Mouse (Mus musculus): ENCODE data around the gene Ranbp10. TPM values are rescaled to one million over a fixed set of nuclear protein-coding genes. Genes with fewer than 3 reads are reported as not detected.

Gene Ranbp10
- polyA plus RNA-seq, 1 experiment, result 15.6 TPM

GRCm38 (mm10) chr8:105770609-105771008 is 56.5 kb downstream of the Ranbp10 start:
- no peak overlapping the region for H3ac ChIP-seq (ENCODE audit: control insufficient read depth, insufficient read length)
- H3K4me2 ChIP-seq (ENCODE audit: low read depth), result no peak overlapping the region
- no peaks in the 10 kb centered on the region for H3K79me2 ChIP-seq (ENCODE audit: control insufficient read depth, insufficient read depth)
- no peak overlapping the region for H3K4me3 ChIP-seq
- no peak for TF ChIP-seq SRF (IDR thresholded peaks at IDR 0.05; ENCODE audit: control insufficient read depth, insufficient read length, low read depth)
- TF ChIP-seq POLR2A (IDR thresholded peaks at IDR 0.05; ENCODE audit: insufficient read length, low read depth), result no peak
- no peak for TF ChIP-seq POLR2AphosphoS2 (IDR thresholded peaks at IDR 0.05; ENCODE audit: insufficient read length, low read depth)
- no peak for TF ChIP-seq MAX (IDR thresholded peaks at IDR 0.05; ENCODE audit: low read depth)
- no peak for TF ChIP-seq TCF12 (IDR thresholded peaks at IDR 0.05; ENCODE audit: insufficient read depth, poor library complexity, severe bottlenecking)
- no peaks in the 10 kb centered on the region for H3K27me3 ChIP-seq (ENCODE audit: control insufficient read depth, insufficient read depth, insufficient read length)
- peaks cover 20% of the 10 kb centered on the region for H3K36me3 ChIP-seq (ENCODE audit: control insufficient read depth, insufficient read depth)

GRCm38 (mm10) chr8:105768485-105769257 is 58.5 kb downstream of the Ranbp10 start:
- Histone ChIP-seq H3K27me3 (ENCODE audit: control insufficient read depth, insufficient read depth, insufficient read length) (no peaks in the 10 kb centered on the region), H3ac (ENCODE audit: control insufficient read depth, insufficient read length) (no peak overlapping the region), H3K4me2 (ENCODE audit: low read depth) (no peak overlapping the region), H3K36me3 (ENCODE audit: control insufficient read depth, insufficient read depth) (peaks cover 11% of the 10 kb centered on the region), H3K79me2 (ENCODE audit: control insufficient read depth, insufficient read depth) (no peaks in the 10 kb centered on the region), H3K4me3 (no peak overlapping the region)
- TF ChIP-seq POLR2AphosphoS2 (IDR thresholded peaks at IDR 0.05; ENCODE audit: insufficient read length, low read depth) (no peak), POLR2A (IDR thresholded peaks at IDR 0.05; ENCODE audit: insufficient read length, low read depth) (no peak), SRF (IDR thresholded peaks at IDR 0.05; ENCODE audit: control insufficient read depth, insufficient read length, low read depth) (no peak), MYOG (IDR thresholded peaks at IDR 0.05; ENCODE audit: control insufficient read depth in 1 of 3, insufficient read depth in 1 of 3, insufficient read length in 2 of 3, low read depth in 2 of 3) (no peak), TCF3 (IDR thresholded peaks at IDR 0.05; ENCODE audit: insufficient read length, low read depth) (no peak), MAX (IDR thresholded peaks at IDR 0.05; ENCODE audit: low read depth) (no peak), TCF12 (IDR thresholded peaks at IDR 0.05; ENCODE audit: insufficient read depth, poor library complexity, severe bottlenecking) (no peak), E2F4 (IDR thresholded peaks at IDR 0.05; ENCODE audit: insufficient read depth) (no peak), USF1 (IDR thresholded peaks at IDR 0.05; ENCODE audit: low read depth) (no peak), CEBPB (IDR thresholded peaks at IDR 0.05; ENCODE audit: insufficient read depth, poor library complexity, severe bottlenecking) (no peak), MYOD1 (IDR thresholded peaks at IDR 0.05; ENCODE audit: control insufficient read depth in 1 of 3, insufficient read length in 2 of 3, low read depth in 2 of 3) (no peak), REST (IDR thresholded peaks at IDR 0.05; ENCODE audit: insufficient read depth, insufficient read length) (no peak)

DNA sequence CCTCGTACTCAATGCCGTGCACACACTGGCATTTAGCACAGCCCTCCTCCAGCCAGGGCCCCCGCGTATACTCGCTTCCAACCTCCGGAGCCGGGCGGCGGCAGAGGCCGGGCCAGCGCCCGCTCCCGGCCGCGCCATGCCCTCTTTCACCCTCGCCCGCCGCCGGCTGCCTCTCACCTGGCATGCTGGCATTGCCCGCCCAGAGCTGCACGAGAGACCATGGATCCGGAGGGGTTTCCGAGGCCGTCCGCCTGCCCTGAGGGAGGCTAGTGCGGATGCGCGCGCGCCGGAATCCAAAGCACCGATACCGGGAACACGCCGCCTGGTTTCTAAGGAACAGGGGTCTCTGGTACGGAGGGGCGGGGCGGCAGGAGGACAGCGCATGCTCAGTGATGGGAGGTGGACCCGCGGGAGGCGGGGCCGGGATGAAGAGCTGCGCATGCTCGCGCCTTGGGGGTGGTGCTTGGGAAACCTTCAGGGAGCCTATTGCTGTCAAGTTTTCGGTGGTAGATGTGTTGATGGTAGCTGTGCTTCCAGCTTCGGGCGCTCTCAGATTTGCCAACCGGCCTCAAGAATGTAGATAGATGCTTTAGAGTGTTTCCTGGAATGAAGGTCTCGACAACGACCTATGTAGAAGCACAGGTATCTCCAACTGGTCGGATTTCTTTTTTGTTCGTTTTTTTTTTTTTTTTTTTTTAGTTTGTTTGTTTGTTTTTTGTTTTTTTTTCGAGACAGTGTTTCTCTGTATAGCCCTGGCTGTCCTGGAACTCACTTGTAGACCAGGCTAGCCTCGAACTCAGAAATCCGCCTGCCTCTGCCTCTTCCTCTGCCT is 68.7 kb downstream of the Ranbp10 start, which contains the start of gene Gfod2:
Gene Gfod2, minus strand, starts transcription at position 388 of the 832 bp plus-strand sequence.
- peak within 1 kb of the TSS; percentile 47 for H3K4me3 ChIP-seq
- H3K4me2 ChIP-seq (ENCODE audit: low read depth), result peak within 1 kb of the TSS; percentile 94
- H3K27me3 ChIP-seq (ENCODE audit: control insufficient read depth, insufficient read depth, insufficient read length), result no peaks in the 10 kb centered on the region
- no peaks in the 10 kb centered on the region for H3K36me3 ChIP-seq (ENCODE audit: control insufficient read depth, insufficient read depth)
- peaks cover 4% of the 10 kb centered on the region for H3K79me2 ChIP-seq (ENCODE audit: control insufficient read depth, insufficient read depth)
- peak within 1 kb of the TSS; percentile 10 for H3ac ChIP-seq (ENCODE audit: control insufficient read depth, insufficient read length)
- TF ChIP-seq SRF (IDR thresholded peaks at IDR 0.05; ENCODE audit: control insufficient read depth, insufficient read length, low read depth), result no peak
- peak in 1 of 3 experiments; percentile 7 for TF ChIP-seq MYOD1 (IDR thresholded peaks at IDR 0.05; ENCODE audit: control insufficient read depth in 1 of 3, insufficient read length in 2 of 3, low read depth in 2 of 3)
- no peak for TF ChIP-seq REST (IDR thresholded peaks at IDR 0.05; ENCODE audit: insufficient read depth, insufficient read length)
- TF ChIP-seq POLR2A (IDR thresholded peaks at IDR 0.05; ENCODE audit: insufficient read length, low read depth), result peak; percentile 65
- TF ChIP-seq MAX (IDR thresholded peaks at IDR 0.05; ENCODE audit: low read depth), result no peak

DNA sequence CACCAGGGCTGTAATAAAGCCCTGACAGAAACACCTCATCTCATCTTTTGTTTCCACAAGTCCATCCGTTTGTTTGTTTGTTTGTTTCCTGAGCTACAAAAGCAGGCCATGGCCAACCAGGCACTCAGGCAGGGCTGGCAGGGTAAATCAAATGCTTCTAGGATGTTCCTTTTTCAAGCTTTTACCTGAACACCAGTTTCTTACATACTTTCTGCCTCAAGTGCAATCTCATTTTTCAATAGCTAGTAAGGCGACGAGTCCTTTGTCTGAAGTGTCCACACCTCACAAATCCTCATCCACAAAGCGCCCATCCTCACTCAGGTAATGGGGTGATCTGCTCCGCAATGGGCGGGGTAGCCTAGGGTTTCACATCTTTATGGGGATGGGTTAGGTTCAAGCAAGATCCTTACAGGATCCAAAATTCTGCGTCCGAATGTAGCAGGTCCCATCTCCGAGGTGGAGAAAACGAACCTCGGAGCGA is 69.3 kb downstream of the Ranbp10 start:
- Histone ChIP-seq H3K4me3 (peak overlapping the region; percentile 47), H3K27me3 (ENCODE audit: control insufficient read depth, insufficient read depth, insufficient read length) (no peaks in the 10 kb centered on the region), H3K79me2 (ENCODE audit: control insufficient read depth, insufficient read depth) (peaks cover 4% of the 10 kb centered on the region), H3K36me3 (ENCODE audit: control insufficient read depth, insufficient read depth) (no peaks in the 10 kb centered on the region), H3K4me2 (ENCODE audit: low read depth) (peak overlapping the region; percentile 94), H3ac (ENCODE audit: control insufficient read depth, insufficient read length) (peak overlapping the region; percentile 10)
- no peak for TF ChIP-seq USF1 (IDR thresholded peaks at IDR 0.05; ENCODE audit: low read depth)
- TF ChIP-seq E2F4 (IDR thresholded peaks at IDR 0.05; ENCODE audit: insufficient read depth), result no peak
- no peak for TF ChIP-seq POLR2A (IDR thresholded peaks at IDR 0.05; ENCODE audit: insufficient read length, low read depth)
- TF ChIP-seq MAX (IDR thresholded peaks at IDR 0.05; ENCODE audit: low read depth), result no peak

DNA sequence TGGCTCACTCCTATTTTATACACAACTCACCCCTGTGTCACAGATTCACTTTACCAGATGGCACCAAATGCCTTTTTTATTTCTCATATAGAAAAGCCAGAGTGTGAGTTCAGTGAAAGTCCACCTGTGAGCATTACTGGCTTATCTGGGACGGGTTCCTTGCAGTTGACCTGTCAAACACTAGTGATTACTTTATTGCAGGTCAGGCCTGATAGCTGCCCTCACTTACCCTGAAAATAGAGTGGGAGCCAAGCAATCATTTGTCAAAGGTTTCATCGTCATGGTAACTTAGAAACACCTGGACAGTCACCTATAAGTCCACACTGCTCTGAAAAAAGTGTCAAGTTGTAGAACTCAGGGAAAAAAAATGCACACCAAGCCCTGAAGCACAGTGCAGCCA is 72.5 kb downstream of the Ranbp10 start:
- H3K79me2 ChIP-seq (ENCODE audit: control insufficient read depth, insufficient read depth), result peaks cover 4% of the 10 kb centered on the region
- no peak for TF ChIP-seq REST (IDR thresholded peaks at IDR 0.05; ENCODE audit: insufficient read depth, insufficient read length)
- TF ChIP-seq SRF (IDR thresholded peaks at IDR 0.05; ENCODE audit: control insufficient read depth, insufficient read length, low read depth), result no peak
- no peak for TF ChIP-seq MYOG (IDR thresholded peaks at IDR 0.05; ENCODE audit: control insufficient read depth in 1 of 3, insufficient read depth in 1 of 3, insufficient read length in 2 of 3, low read depth in 2 of 3)
- TF ChIP-seq POLR2AphosphoS2 (IDR thresholded peaks at IDR 0.05; ENCODE audit: insufficient read length, low read depth), result no peak
- TF ChIP-seq TCF3 (IDR thresholded peaks at IDR 0.05; ENCODE audit: insufficient read length, low read depth), result no peak
- TF ChIP-seq MAX (IDR thresholded peaks at IDR 0.05; ENCODE audit: low read depth), result no peak
- TF ChIP-seq E2F4 (IDR thresholded peaks at IDR 0.05; ENCODE audit: insufficient read depth), result no peak
- TF ChIP-seq CEBPB (IDR thresholded peaks at IDR 0.05; ENCODE audit: insufficient read depth, poor library complexity, severe bottlenecking), result no peak
- TF ChIP-seq MYOD1 (IDR thresholded peaks at IDR 0.05; ENCODE audit: control insufficient read depth in 1 of 3, insufficient read length in 2 of 3, low read depth in 2 of 3), result no peak
- TF ChIP-seq TCF12 (IDR thresholded peaks at IDR 0.05; ENCODE audit: insufficient read depth, poor library complexity, severe bottlenecking), result no peak
- no peak for TF ChIP-seq USF1 (IDR thresholded peaks at IDR 0.05; ENCODE audit: low read depth)
- TF ChIP-seq POLR2A (IDR thresholded peaks at IDR 0.05; ENCODE audit: insufficient read length, low read depth), result no peak

More for the DNA sequence above, 72.5 kb downstream of the Ranbp10 start:
- Histone ChIP-seq H3ac (ENCODE audit: control insufficient read depth, insufficient read length) (no peak overlapping the region), H3K4me3 (no peak overlapping the region), H3K36me3 (ENCODE audit: control insufficient read depth, insufficient read depth) (no peaks in the 10 kb centered on the region), H3K4me2 (ENCODE audit: low read depth) (no peak overlapping the region), H3K27me3 (ENCODE audit: control insufficient read depth, insufficient read depth, insufficient read length) (no peaks in the 10 kb centered on the region)

Data from myocyte (in vitro differentiated cells).